Mouse (Mus musculus): ENCODE data around the gene Slc17a8. TPM values are rescaled to one million over a fixed set of nuclear protein-coding genes. Genes with fewer than 3 reads are reported as not detected.
A peak's percentile ranks its signal among the peaks of the same experiment; 100 is the strongest.
"Not testable (repeated sequence)": the region's sequence is repeated elsewhere in the genome, so short reads cannot be mapped to it uniquely, and the experiment has no call there.

The Slc17a8 gene
- 1.9 and 3.7 TPM in 2 replicates for total RNA-seq (2014; rRNA removed)
- polyA plus RNA-seq (2015; fragmentation: Nextera tagmentation; extraction: Ambion mirVana): 0.76 and 0.93 TPM in 2 replicates

DNA sequence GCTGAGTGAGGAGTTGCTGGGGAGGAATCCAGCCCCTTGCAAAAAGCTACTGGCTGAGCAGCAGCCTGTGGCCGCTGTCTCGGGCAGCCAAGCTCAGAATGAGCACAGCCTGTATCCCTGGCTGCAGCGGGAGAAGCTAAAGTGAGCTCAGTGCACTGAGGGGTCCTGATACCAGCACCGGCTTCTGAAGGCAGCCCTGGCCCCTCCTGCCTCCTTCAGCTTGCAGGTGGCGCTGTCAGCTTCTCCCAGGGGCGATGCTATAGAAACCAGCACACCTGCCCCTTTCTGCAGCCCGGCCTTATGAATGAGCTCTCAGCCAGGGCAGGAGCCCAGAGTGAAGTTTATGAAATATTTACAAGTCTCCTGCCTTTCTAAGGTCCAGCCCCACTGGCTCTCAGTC, at the start of gene Slc17a8:
Gene Slc17a8 (minus strand): TSS at position 125 of the 400 bp plus-strand sequence.
- no peak within 1 kb of the TSS for H3K9ac ChIP-seq (replicated peaks; ENCODE audit: low read length, poor library complexity, severe bottlenecking)
- peak; percentile 6 for DNase-seq (ENCODE audit: low spot score)

GRCm38 (mm10) chr10:89670371-89670770, 49.3 kb upstream of the Slc17a8 start:
- not testable (repeated sequence) for H3K9ac ChIP-seq (replicated peaks; ENCODE audit: low read length, poor library complexity, severe bottlenecking); ATAC-seq (ENCODE audit: low FRiP score)
- WGBS: 96% methylated on average over 5 of the region's 5 CpGs

More for the DNA sequence above, at the start of gene Slc17a8:
- Histone ChIP-seq H3K9me3 (ENCODE audit: low read length) (no peaks in the 10 kb centered on the region), H3K27ac (ENCODE audit: low read depth, low read length) (no peak within 1 kb of the TSS), H3K4me1 (ENCODE audit: insufficient read depth, low read length) (no peaks in the 10 kb centered on the region), H3K27me3 (ENCODE audit: insufficient read depth, low read length) (no peaks in the 10 kb centered on the region; the same call in 1 of the 2 replicates), H3K4me3 (ENCODE audit: low read depth, low read length) (no peak within 1 kb of the TSS), H3K36me3 (ENCODE audit: insufficient read depth, low read length) (no peaks in the 10 kb centered on the region), H3K4me2 (ENCODE audit: low read depth, low read length, poor library complexity, severe bottlenecking) (peak within 1 kb of the TSS; percentile 25; the same call in 1 of the 2 replicates)
- ATAC-seq (ENCODE audit: low FRiP score): no peak
- no peak for TF ChIP-seq CTCF (IDR thresholded peaks at IDR 0.05)
- WGBS: 22% methylated on average over 7 of the region's 7 CpGs

GRCm38 (mm10) chr10:89667571-89667970, 46.5 kb upstream of the Slc17a8 start:
- no peaks in the 10 kb centered on the region for H3K27me3 ChIP-seq (ENCODE audit: insufficient read depth, low read length)
- 81% methylated on average over 7 of the region's 7 CpGs for WGBS
- no peak overlapping the region for H3K4me2 ChIP-seq (ENCODE audit: low read depth, low read length, poor library complexity, severe bottlenecking)
- no peak overlapping the region for H3K4me3 ChIP-seq (ENCODE audit: low read depth, low read length)
- peaks cover 7% of the 10 kb centered on the region for H3K36me3 ChIP-seq (ENCODE audit: insufficient read depth, low read length)
- no peak overlapping the region for H3K27ac ChIP-seq (ENCODE audit: low read depth, low read length)
- ATAC-seq (ENCODE audit: low FRiP score): no peak
- TF ChIP-seq CTCF (IDR thresholded peaks at IDR 0.05): no peak
- no peaks in the 10 kb centered on the region for H3K9me3 ChIP-seq (ENCODE audit: low read length)
- DNase-seq (ENCODE audit: low spot score): no peak
- no peaks in the 10 kb centered on the region for H3K4me1 ChIP-seq (ENCODE audit: insufficient read depth, low read length)
- no peak overlapping the region for H3K9ac ChIP-seq (replicated peaks; ENCODE audit: low read length, poor library complexity, severe bottlenecking)

More at GRCm38 (mm10) chr10:89670371-89670770, 49.3 kb upstream of the Slc17a8 start:
- H3K27ac ChIP-seq (ENCODE audit: low read depth, low read length); DNase-seq (ENCODE audit: low spot score); H3K4me2 ChIP-seq (ENCODE audit: low read depth, low read length, poor library complexity, severe bottlenecking); H3K9me3 ChIP-seq (ENCODE audit: low read length); H3K4me3 ChIP-seq (ENCODE audit: low read depth, low read length); H3K4me1 ChIP-seq (ENCODE audit: insufficient read depth, low read length); H3K27me3 ChIP-seq (ENCODE audit: insufficient read depth, low read length); H3K36me3 ChIP-seq (ENCODE audit: insufficient read depth, low read length): not testable (repeated sequence)

GRCm38 (mm10) chr10:89665679-89666078, 44.6 kb upstream of the Slc17a8 start:
- no peak overlapping the region for H3K4me3 ChIP-seq (ENCODE audit: low read depth, low read length)
- peak; percentile 51 for DNase-seq (ENCODE audit: low spot score)
- ATAC-seq (ENCODE audit: low FRiP score): no peak

DNA sequence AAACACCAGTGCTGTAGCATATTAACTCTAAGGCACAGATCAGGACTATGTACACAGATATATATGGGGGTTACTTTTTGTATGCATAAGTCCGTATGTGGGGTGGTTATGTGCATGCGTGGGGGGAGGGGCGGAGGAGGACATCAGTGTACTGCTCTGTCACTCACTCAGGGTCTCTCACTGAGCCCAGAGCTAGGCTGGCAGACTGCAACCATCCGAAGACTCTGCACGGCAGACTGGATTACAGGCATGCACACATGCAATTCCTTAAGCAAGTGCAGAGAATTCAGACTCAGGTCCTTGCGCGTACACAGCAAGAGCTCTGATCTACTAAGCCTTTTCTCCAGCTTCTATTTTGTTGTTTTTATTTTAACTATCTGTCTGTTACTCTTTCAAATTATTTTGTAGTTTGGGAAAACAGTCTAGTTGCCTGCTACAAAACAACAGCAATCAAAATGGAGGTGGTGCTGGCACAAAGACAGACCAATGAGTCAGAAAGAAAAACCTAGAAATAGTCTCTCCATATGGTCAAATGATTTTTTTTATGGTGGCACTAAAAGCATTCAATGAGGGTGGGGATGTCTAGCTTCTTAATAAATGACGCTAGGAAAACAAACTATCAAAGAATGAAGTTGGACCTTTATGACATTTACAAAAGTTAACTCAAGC, 44.1 kb upstream of the Slc17a8 start:
- no peaks in the 10 kb centered on the region for H3K4me1 ChIP-seq (ENCODE audit: insufficient read depth, low read length)
- no peak overlapping the region for H3K4me3 ChIP-seq (ENCODE audit: low read depth, low read length)
- peaks cover 12% of the 10 kb centered on the region for H3K36me3 ChIP-seq (ENCODE audit: insufficient read depth, low read length)
- TF ChIP-seq CTCF (IDR thresholded peaks at IDR 0.05): no peak
- ATAC-seq (ENCODE audit: low FRiP score) (no peak; the same call in 1 of the 2 replicates), DNase-seq (ENCODE audit: low spot score) (no peak)
- WGBS: 93% methylated on average over 8 of the region's 8 CpGs
- H3K27ac ChIP-seq (ENCODE audit: low read depth, low read length): no peak overlapping the region
- H3K4me2 ChIP-seq (ENCODE audit: low read depth, low read length, poor library complexity, severe bottlenecking): no peak overlapping the region
- H3K9ac ChIP-seq (replicated peaks; ENCODE audit: low read length, poor library complexity, severe bottlenecking): no peak overlapping the region
- H3K9me3 ChIP-seq (ENCODE audit: low read length): no peaks in the 10 kb centered on the region
- no peaks in the 10 kb centered on the region for H3K27me3 ChIP-seq (ENCODE audit: insufficient read depth, low read length)

More at GRCm38 (mm10) chr10:89665679-89666078, 44.6 kb upstream of the Slc17a8 start:
- TF ChIP-seq CTCF (IDR thresholded peaks at IDR 0.05): no peak
- Histone ChIP-seq H3K9ac (replicated peaks; ENCODE audit: low read length, poor library complexity, severe bottlenecking) (no peak overlapping the region), H3K4me2 (ENCODE audit: low read depth, low read length, poor library complexity, severe bottlenecking) (no peak overlapping the region), H3K9me3 (ENCODE audit: low read length) (no peaks in the 10 kb centered on the region), H3K4me1 (ENCODE audit: insufficient read depth, low read length) (no peaks in the 10 kb centered on the region), H3K36me3 (ENCODE audit: insufficient read depth, low read length) (peaks cover 12% of the 10 kb centered on the region), H3K27me3 (ENCODE audit: insufficient read depth, low read length) (no peaks in the 10 kb centered on the region), H3K27ac (ENCODE audit: low read depth, low read length) (no peak overlapping the region)
- WGBS: 93% methylated on average over 9 of the region's 9 CpGs

DNA sequence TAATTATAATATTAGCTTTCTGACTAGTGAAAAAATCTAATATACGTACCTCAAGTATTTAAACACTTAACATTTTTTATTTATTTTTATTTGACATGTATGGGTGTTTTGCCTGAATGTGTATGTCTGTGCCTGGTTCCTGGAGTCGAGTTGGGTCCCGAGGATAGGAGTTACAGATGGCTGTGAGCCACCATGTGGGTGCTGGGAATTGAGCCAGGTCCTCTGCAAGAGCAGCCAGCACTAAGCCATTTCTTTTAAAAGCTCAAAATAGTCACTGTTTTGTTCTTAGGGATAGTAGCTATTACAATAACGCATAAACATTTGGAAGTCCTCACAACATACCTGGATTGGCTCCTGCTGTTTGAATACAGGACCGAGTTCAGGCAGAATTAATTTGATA, 35.3 kb upstream of the Slc17a8 start:
- no peak for DNase-seq (ENCODE audit: low spot score)
- no peak for ATAC-seq (ENCODE audit: low FRiP score)
- Histone ChIP-seq H3K27me3 (ENCODE audit: insufficient read depth, low read length) (no peaks in the 10 kb centered on the region), H3K4me2 (ENCODE audit: low read depth, low read length, poor library complexity, severe bottlenecking) (no peak overlapping the region), H3K4me1 (ENCODE audit: insufficient read depth, low read length) (no peaks in the 10 kb centered on the region), H3K9ac (replicated peaks; ENCODE audit: low read length, poor library complexity, severe bottlenecking) (no peak overlapping the region), H3K27ac (ENCODE audit: low read depth, low read length) (no peak overlapping the region), H3K9me3 (ENCODE audit: low read length) (no peaks in the 10 kb centered on the region), H3K36me3 (ENCODE audit: insufficient read depth, low read length) (peaks cover 47% of the 10 kb centered on the region), H3K4me3 (ENCODE audit: low read depth, low read length) (no peak overlapping the region)
- WGBS: 82% methylated on average over 5 of the region's 5 CpGs
- TF ChIP-seq CTCF (IDR thresholded peaks at IDR 0.05): no peak

Data from midbrain, postnatal 0 days (tissue).